ENCODE assay signal across 9 mouse cellular contexts in the genomic region with DNA sequence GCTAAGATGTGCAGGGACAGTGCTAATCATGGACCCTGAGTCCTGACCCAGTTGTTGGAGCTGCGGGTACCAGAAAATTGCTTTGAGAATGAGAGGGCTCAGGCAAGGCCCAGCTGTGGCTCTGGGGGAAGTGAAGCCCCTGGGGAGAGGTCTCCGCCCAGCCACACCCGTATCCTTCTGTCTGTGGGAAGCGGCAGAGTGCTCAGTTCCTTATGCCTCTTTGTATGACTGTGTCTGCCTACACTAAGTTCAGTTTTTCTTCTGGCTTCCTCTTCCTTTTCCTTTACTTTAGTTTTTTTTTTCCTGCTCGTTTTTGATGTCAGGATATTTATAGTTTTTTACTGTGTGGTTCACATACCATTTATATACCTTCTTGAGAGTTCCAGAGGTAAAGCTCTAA. TPM values are rescaled to one million over a fixed set of nuclear protein-coding genes. Genes with fewer than 3 reads are reported as not detected.
DNase-seq lines count a peak whose midpoint lies in the region; ATAC-seq and TF ChIP-seq lines count a peak whose summit lies in the region.
"Had no signal": no experiment of that assay in that cellular context is flagged by ENCODE, and none has a peak within 500 bp of the region (broad histone marks: within the 10 kb centered on the region; RNA-seq: fewer than 3 reads in every experiment).

No protein-coding gene starts in this region.

- H3K27me3 ChIP-seq in heart, embryonic 11.5 days (ENCODE audit: control insufficient read depth, insufficient read depth, low read length), result no peaks in the 10 kb centered on the region
- H3K27me3 ChIP-seq in thymus, adult 2 months (ENCODE audit: control insufficient read depth, insufficient read depth, low read length), result no peaks in the 10 kb centered on the region
- H3K27me3 ChIP-seq: megakaryocyte, embryonic 14.5 days had no signal

- intact Hi-C loops in heart, postnatal 25 days (cut with DNase I), result no loop called here

- no peak for ATAC-seq in heart, embryonic 11.5 days (replicated peaks; ENCODE audit: insufficient number of reproducible peaks, low FRiP score, low TSS enrichment)

- H3K4me2 ChIP-seq in heart, embryonic 11.5 days, result no peak overlapping the region

- DNase-seq in heart, adult 18-20 months, result peak; percentile 49 to 78
- peak; percentile 5 for DNase-seq in retina, embryonic 14.5 days (ENCODE audit: low spot score)
- no peak for DNase-seq in retina, postnatal 1 day
- peak; percentile 26 for DNase-seq in heart, postnatal 25 days (ENCODE audit: low spot score)
- DNase-seq in urinary bladder, adult 18-20 months (ENCODE audit: low spot score in 2 of 2), result no peak
- DNase-seq in layer of hippocampus, adult 18-20 months (ENCODE audit: low spot score in 2 of 2), result no peak
- DNase-seq in thymus, adult 2 months, result no peak

- peaks cover 26% of the 10 kb centered on the region for H3K36me3 ChIP-seq in heart, embryonic 11.5 days (ENCODE audit: control insufficient read depth, insufficient read depth, low read length)
- peaks cover 48% of the 10 kb centered on the region for H3K36me3 ChIP-seq in thymus, adult 2 months (ENCODE audit: control insufficient read depth, insufficient read depth, low read length)

- no peak for TF ChIP-seq CTCF in thymus, adult 2 months (IDR thresholded peaks at IDR 0.05; ENCODE audit: borderline replicate concordance, control insufficient read depth, extremely low read depth, insufficient read depth, low read length, poor library complexity)

- H3K27ac ChIP-seq in heart, embryonic 11.5 days (ENCODE audit: low read depth, low read length), result no peak overlapping the region
- no peak overlapping the region for H3K27ac ChIP-seq in thymus, adult 2 months (ENCODE audit: control insufficient read depth, insufficient read depth, low read length)

- no peak for TF ChIP-seq POLR2A in thymus, adult 2 months (IDR thresholded peaks at IDR 0.05; ENCODE audit: control insufficient read depth, extremely low read depth, insufficient read depth, low read length, poor library complexity)

- no peaks in the 10 kb centered on the region for H3K9me3 ChIP-seq in heart, embryonic 11.5 days (replicated peaks; ENCODE audit: control insufficient read depth, low read length)
- H3K9me3 ChIP-seq: megakaryocyte, embryonic 14.5 days had no signal

- H3K9ac ChIP-seq in heart, embryonic 11.5 days (ENCODE audit: low read depth, low read length), result no peak overlapping the region

- WGBS in heart, embryonic 11.5 days (ENCODE audit: insufficient replicate concordance), result 68% methylated on average over 5 of the region's 5 CpGs
- WGBS in thymus, adult 2 months, result 51% methylated on average over 5 of the region's 5 CpGs

- 0 out of 2 replicates have a peak, but pooled peaks cover 3% of the 10 kb centered on the region for H3K4me1 ChIP-seq in heart, embryonic 11.5 days (ENCODE audit: control insufficient read depth, insufficient read depth, low read length)
- peaks cover 2% of the 10 kb centered on the region; the same call in 1 of the 2 replicates for H3K4me1 ChIP-seq in thymus, adult 2 months (replicated peaks; ENCODE audit: control insufficient read depth, insufficient read depth, low read length)

- H3K4me3 ChIP-seq in heart, embryonic 11.5 days (ENCODE audit: low read depth, low read length), result no peak overlapping the region
- H3K4me3 ChIP-seq in thymus, adult 2 months (ENCODE audit: control insufficient read depth, insufficient read depth, low read length), result no peak overlapping the region
- H3K4me3 ChIP-seq: megakaryocyte, embryonic 14.5 days had no signal

RNA-seq across cellular contexts. Expression of a gene that starts 46.4 kb away (rescaled TPM):
- total RNA-seq in heart, adult 18-20 months (2021), result 10 to 100 TPM; 41.0 to 41.7 TPM
- 15.7 and 16.6 TPM in 2 replicates for polyA plus RNA-seq in heart, embryonic 11.5 days (2014; fragmentation: Nextera tagmentation; extraction: Ambion mirVana)
- total RNA-seq in heart, postnatal 25 days (2021), result 10 to 100 TPM; 38.5 to 39.5 TPM
- 10 to 100 TPM; 44.1 to 44.8 TPM for total RNA-seq in layer of hippocampus, adult 18-20 months (2021)
- polyA plus RNA-seq in thymus, adult 2 months (2012; rRNA removed), result 25.9 and 31.6 TPM in 2 replicates

RNA-seq across cellular contexts. Expression of a gene that starts 58.4 kb away (rescaled TPM):
- total RNA-seq in heart, adult 18-20 months (2021), result 1 to 10 TPM; 4.3 to 6.9 TPM
- 3.3 and 4.8 TPM in 2 replicates for polyA plus RNA-seq in heart, embryonic 11.5 days (2014; fragmentation: Nextera tagmentation; extraction: Ambion mirVana)
- total RNA-seq in heart, postnatal 25 days (2021), result 10 to 100 TPM in 1 of 2 experiments, 1 to 10 TPM in 1; 9.6 to 13.8 TPM
- total RNA-seq in layer of hippocampus, adult 18-20 months (2021), result 1 to 10 TPM; 1.7 to 1.8 TPM
- polyA plus RNA-seq in thymus, adult 2 months (2012; rRNA removed), result 53.4 and 55.4 TPM in 2 replicates

Comparison
In these comparisons a context has a peak if more than half of its experiments do, and no peak if none do; other contexts are left out.
1. DNase-seq: peak in heart, adult 18-20 months (2 of 2), retina, embryonic 14.5 days (single experiment) and heart, postnatal 25 days (single experiment); none in retina, postnatal 1 day (single experiment), urinary bladder, adult 18-20 months (0 of 2), layer of hippocampus, adult 18-20 months (0 of 2) and thymus, adult 2 months (single experiment).